Mouse (Mus musculus): ENCODE data around the gene Slc13a2.
A peak's percentile ranks its signal among the peaks of the same experiment; 100 is the strongest.

Gene Slc13a2

GRCm38 (mm10) chr11:78397397-78397796 lies 24.6 kb downstream of the Slc13a2 start:
- DNase-seq (ENCODE audit: low spot score in 2 of 2), result peak; percentile 51 to 81

GRCm38 (mm10) chr11:78396950-78397349 lies 25.1 kb downstream of the Slc13a2 start:
- DNase-seq (ENCODE audit: low spot score in 2 of 2), result no peak

DNA sequence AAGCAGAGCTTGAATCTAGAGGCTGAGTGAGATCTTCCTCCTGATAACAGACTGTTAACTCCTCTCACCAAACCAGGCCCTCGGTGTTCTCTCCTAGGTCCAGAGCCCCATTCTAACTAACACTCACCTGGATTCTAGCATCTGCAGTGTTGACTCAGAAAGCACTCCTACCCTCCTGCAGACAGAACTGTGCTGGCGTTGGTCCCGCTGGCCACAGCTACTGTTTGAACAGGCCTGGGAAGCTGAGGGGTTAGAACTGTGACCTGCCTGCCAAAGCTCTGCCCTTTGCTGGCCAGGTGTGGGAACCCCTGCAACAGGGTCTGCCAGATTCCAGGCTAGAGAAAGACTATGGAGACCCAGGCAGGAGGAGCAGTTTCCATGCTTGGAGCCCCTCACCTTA lies 29.3 kb downstream of the Slc13a2 start:
- DNase-seq (ENCODE audit: low spot score in 2 of 2), result no peak

- DNase-seq (ENCODE audit: low spot score in 2 of 2), result no peak
These were observed 35.4 kb downstream of the Slc13a2 start, which contains the start of gene Foxn1 for GRCm38 (mm10) chr11:78386508-78387043. Foxn1 (minus strand) TSS chr11:78386558.

DNA sequence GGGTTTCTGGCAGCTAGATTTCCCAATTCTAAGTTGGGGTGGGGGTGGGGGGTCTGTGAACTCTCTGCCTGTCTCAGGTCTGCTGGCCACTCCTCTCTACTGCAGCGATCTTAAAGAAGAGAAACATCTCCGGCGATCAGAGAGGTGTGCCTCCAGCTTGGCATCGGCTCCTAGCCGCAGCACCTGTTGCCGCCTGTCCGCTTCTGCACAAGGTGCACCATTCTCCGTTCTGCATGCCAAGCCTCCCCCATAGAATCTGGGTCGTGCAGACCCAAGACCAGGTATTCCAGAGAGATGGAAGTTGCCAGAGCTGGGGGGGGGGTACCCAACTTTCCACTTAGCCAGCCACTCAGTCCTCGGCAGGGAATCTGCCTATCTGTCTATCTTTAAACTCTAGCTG lies 36.2 kb downstream of the Slc13a2 start:
- DNase-seq (ENCODE audit: low spot score in 2 of 2), result no peak

DNA sequence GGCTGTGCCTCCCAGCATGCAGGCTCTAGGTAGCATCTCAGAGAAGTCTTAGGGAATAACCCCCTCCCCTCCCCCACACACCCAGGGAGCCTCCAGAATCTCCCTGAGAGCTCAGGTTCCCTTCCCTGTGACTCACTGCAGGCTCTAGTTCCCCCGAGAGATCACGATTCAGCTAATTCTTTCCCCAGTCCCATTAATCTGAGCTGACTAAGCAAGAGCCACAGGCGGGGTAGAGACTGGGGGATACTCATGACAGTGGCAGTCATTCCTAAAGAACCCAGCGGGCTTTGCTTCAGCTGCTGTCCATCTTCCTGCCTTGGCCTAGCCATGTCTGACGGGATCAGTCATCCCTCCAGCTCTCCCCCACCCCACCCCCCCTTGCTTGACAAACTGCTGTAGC lies 39.3 kb downstream of the Slc13a2 start:
- no peak for DNase-seq (ENCODE audit: low spot score in 2 of 2)

- DNase-seq (ENCODE audit: low spot score in 2 of 2), result no peak
These were observed 39.7 kb downstream of the Slc13a2 start for GRCm38 (mm10) chr11:78382286-78382685.

- no peak for DNase-seq (ENCODE audit: low spot score in 2 of 2)
These were observed 41.0 kb downstream of the Slc13a2 start for GRCm38 (mm10) chr11:78380996-78381395.

DNA sequence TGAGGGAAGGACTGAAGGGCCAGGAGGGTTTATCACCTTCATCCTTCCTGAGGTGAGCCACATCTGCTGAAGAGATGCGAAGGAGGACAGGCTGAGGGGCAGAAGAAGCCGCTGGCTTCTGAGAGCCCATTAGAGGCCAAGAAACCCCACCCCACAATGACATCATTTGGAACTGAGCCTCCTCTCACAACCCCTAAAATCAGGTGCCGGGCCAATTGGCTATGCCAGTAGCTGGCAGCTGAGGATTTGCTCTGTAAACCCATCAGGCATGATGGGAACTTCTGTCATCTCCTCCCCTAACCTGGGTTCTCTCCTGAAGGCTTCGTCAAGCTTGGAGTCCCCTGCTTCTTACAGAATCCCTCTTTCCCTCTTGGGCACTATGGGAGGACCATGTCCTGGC lies 41.7 kb downstream of the Slc13a2 start:
- DNase-seq (ENCODE audit: low spot score in 2 of 2), result no peak

GRCm38 (mm10) chr11:78377549-78378159 lies 44.4 kb downstream of the Slc13a2 start:
- DNase-seq (ENCODE audit: low spot score in 2 of 2), result no peak

DNA sequence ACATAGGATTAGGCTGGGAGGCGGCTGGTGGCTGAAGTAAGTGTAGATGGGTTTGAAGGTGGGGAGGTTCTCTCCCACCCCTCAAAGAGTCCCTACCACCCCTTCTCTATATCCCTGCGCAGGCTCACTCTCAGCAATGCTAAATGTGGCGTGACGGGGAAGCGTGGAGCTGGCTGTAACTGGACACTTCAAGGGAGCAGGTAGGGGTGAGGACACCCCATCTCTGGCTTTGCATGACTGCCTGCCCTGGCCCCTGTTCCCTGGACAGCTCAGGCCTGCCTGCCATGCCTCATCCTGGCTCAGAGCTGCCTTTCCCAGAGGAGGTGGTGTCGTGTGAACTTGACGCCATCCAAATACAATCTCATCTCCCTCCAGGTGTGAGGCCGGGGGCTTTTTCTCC lies 47.9 kb downstream of the Slc13a2 start:
- DNase-seq (ENCODE audit: low spot score in 2 of 2), result no peak

GRCm38 (mm10) chr11:78372610-78373009 lies 49.4 kb downstream of the Slc13a2 start:
- no peak for DNase-seq (ENCODE audit: low spot score in 2 of 2)

DNA sequence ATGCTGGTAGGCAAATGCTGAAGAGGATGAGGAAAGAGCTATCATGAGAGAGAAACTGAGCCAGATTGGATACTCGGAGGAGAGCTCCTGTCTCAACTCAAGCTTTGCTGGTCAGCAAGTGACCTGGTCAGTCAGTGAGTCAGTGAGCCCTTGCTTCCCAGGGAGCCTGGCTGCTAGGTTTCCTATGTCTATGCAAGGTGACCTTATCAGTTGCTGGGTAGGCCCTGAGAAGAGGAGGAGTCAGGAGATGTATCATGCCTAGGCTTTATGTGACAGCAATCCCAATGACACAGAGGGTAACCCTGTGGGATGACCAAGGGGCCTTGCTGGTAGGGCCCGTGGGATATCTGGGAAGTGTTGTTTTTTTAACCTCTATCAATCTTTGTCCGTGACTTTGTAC lies 49.9 kb downstream of the Slc13a2 start:
- no peak for DNase-seq (ENCODE audit: low spot score in 2 of 2)

GRCm38 (mm10) chr11:78371711-78372110 lies 50.3 kb downstream of the Slc13a2 start:
- DNase-seq (ENCODE audit: low spot score in 2 of 2), result no peak

DNA sequence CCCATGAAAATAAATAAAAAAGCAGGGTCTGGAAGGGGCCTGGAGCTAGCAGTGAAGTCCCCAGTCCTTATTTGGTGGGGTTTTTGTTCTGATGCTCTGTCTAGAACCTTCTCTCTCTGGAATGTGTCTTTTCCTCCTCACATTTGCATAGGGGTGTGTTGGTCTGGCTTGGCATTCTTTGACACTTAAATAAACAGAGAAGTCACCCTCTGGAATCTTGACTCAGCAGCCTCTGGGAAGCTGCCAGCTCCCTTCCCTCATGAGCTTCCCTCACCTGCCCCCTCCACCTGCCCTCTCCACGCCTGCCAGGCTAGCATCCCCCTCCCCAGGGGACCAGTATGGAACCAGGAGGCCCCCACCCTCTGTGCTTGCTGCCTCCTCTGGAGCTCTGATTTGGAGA lies 51.6 kb downstream of the Slc13a2 start:
- no peak for DNase-seq (ENCODE audit: low spot score in 2 of 2)

GRCm38 (mm10) chr11:78367456-78368225 lies 54.4 kb downstream of the Slc13a2 start:
- DNase-seq (ENCODE audit: low spot score in 2 of 2), result no peak

GRCm38 (mm10) chr11:78364103-78364502 lies 57.9 kb downstream of the Slc13a2 start:
- no peak for DNase-seq (ENCODE audit: low spot score in 2 of 2)

GRCm38 (mm10) chr11:78363309-78364007 lies 58.6 kb downstream of the Slc13a2 start:
- DNase-seq (ENCODE audit: low spot score in 2 of 2), result no peak

- no peak for DNase-seq (ENCODE audit: low spot score in 2 of 2)
These were observed 61.3 kb downstream of the Slc13a2 start for GRCm38 (mm10) chr11:78360789-78361131.

DNA sequence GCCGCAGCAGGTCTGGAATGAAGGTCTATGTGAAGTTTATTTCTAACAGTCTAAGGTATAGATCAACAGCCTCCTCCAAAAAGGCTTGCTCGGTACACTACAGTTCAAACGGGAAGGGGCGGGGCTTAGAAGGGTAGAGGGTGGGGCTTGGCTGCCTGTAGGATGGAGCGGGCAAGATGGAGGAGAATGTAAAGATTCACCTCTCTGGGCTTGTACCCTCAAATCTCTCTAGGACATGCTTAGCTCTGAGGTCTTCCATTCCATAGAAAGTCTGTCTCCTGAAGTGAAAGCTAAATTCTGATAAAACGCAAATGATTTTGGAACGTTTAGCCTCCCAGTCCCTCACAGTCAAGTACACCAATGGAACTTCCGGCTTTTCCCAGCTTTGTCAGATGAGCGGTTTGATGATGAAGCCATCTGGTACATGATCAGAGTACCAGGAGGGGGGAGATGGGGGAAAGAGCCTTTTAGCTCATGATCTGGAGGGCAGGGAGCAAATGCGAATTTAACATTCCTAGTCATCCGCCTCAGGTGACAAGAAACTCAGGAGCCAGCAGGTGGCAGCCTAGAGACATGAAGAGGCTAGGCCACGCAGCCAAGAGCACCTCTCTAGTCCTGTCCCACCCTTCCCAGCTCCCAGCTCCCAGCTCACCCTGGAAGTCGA lies 61.8 kb downstream of the Slc13a2 start:
- DNase-seq (ENCODE audit: low spot score in 2 of 2), result peak; percentile 73 to 88

DNA sequence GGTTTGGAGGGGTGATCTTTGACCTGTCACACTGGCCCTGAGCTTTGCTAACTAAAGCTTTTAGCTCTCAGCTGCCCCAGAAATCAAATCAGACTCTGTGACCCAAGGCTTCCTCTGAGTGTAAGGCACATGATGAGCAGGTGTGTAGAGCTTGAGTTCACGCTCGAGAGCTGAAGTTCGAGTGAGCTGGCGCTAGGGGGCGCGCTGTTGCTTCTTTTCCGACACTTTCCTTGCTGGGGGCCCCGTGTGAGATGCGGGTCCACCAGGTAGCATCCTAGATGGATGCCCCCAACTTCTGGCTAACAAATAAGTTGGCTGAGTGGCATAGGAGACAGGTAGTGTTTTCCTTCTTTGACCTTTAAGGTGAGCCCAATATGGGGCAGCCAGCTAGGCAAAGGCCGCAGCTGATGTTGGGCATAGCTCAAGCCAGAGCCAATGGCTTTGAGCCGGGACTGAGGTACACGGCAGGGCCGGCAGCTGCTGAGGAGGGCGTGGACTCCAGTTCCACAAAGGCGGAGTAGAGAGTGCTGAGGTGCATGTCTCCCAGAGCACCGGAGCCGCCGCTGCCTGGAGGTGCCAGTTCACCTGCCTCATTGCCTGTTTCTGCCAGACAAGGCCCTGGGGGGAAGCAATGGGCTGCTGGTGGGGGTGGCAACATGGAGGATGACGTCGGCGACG lies 63.5 kb downstream of the Slc13a2 start:
- DNase-seq (ENCODE audit: low spot score in 2 of 2), result peak; percentile 31 to 71
